Mouse (Mus musculus): ENCODE results near the gene Adcy4.

DNA sequence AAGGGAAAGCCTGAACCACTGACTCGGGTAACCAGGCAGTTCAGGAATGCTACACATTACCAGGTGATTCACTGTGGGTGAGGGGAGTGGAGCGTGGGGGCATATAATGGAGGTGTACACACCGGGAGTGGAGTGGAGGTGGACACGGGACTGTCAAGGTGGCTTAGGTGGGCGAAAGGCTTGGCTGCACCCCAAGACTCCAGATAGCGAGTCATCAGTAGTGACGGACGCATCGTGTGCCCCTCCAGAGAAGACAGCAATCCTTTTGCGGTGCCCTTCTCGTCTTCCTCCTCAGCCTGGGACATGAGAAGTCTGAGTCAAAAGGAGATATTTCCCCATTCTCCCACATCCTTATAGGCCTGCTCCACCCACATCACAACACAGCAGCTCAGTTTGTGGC lies 6.1 kb downstream of the Adcy4 start:
- TF ChIP-seq CTCF (IDR thresholded peaks at IDR 0.05; ENCODE audit: low read depth, low read length) (no peak), POLR2A (IDR thresholded peaks at IDR 0.05; ENCODE audit: extremely low read depth, insufficient read depth, low read length) (no peak)

All from liver, adult 2 months (tissue).